Mouse (Mus musculus) heart, embryonic 11.5 days (tissue): Measurements from ENCODE around the gene Mfsd11. TPM values are rescaled to one million over a fixed set of nuclear protein-coding genes. Genes with fewer than 3 reads are reported as not detected.
A peak's percentile ranks its signal among the peaks of the same experiment; 100 is the strongest.
"Not testable (repeated sequence)": the region's sequence is repeated elsewhere in the genome, so short reads cannot be mapped to it uniquely, and the experiment has no call there.

Experiments used
- ATAC-seq: fragments of 200-750 bp; cut with Nextera tagmentation; replicated peaks from 2 replicates; pipeline ENCODE4 v1.8.0; 2017; ENCODE audit warnings: moderate library complexity; ENCODE audit not compliant: insufficient number of reproducible peaks, low FRiP score, low TSS enrichment
- H3K27ac ChIP-seq: fragments of 300-500 bp; sonication (generic); 2 replicates; pipeline ENCODE4 v1.5.1; 2014; ENCODE audit warnings: mild to moderate bottlenecking, low read depth, low read length
- H3K27me3 ChIP-seq: fragments of 300-500 bp; sonication (generic); 2 replicates; pipeline ENCODE4 v1.6.1; 2014; ENCODE audit warnings: mild to moderate bottlenecking, low read length, mixed read lengths; ENCODE audit not compliant: control insufficient read depth, insufficient read depth
- H3K36me3 ChIP-seq: fragments of 300-500 bp; sonication (generic); 2 replicates; pipeline ENCODE4 v1.6.1; 2014; ENCODE audit warnings: mild to moderate bottlenecking, low read length, moderate library complexity, mixed read lengths; ENCODE audit not compliant: control insufficient read depth, insufficient read depth
- H3K4me1 ChIP-seq: fragments of 300-500 bp; sonication (generic); 2 replicates; pipeline ENCODE4 v1.6.1; 2014; ENCODE audit warnings: low read length; ENCODE audit not compliant: control insufficient read depth, insufficient read depth
- H3K4me2 ChIP-seq: fragments of 300-500 bp; sonication (generic); 2 replicates; pipeline ENCODE4 v1.6.1; 2014; ENCODE audit warnings: mild to moderate bottlenecking, moderate library complexity
- H3K4me3 ChIP-seq: fragments of 300-500 bp; sonication (generic); 2 replicates; pipeline ENCODE4 v1.5.1; 2014; ENCODE audit warnings: low read depth, low read length
- H3K9ac ChIP-seq: fragments of 300-500 bp; sonication (generic); 2 replicates; pipeline ENCODE4 v1.6.1; 2014; ENCODE audit warnings: mild to moderate bottlenecking, low read depth, low read length, moderate library complexity
- H3K9me3 ChIP-seq: fragments of 300-500 bp; sonication (generic); replicated peaks from 2 replicates; pipeline ENCODE4 v1.6.1; 2016; ENCODE audit warnings: low read length; ENCODE audit not compliant: control insufficient read depth
- WGBS: fragments of 180-500 bp; shearing (Covaris S2); extraction: QIAGEN DNeasy Blood & Tissue Kit; methylation state at CpG from one replicate; pipeline ENCODE4 v1.1.7; 2014; ENCODE audit not compliant: insufficient replicate concordance; 5-methylcytosine and 5-hydroxymethylcytosine counted together
- polyA plus RNA-seq: library from polyadenylated mRNA; unstranded; fragments of >200 nt; fragmentation: Nextera tagmentation; extraction: Ambion mirVana; gene quantifications from 2 replicates; pipeline ENCODE4 v1.2.1, GENCODE M21; 2014

Gene Mfsd11
- polyA plus RNA-seq, 1 experiment from 2014 or later, result 29.3 TPM

- ATAC-seq, H3K9me3 ChIP-seq, H3K4me3 ChIP-seq, H3K27ac ChIP-seq, H3K9ac ChIP-seq, H3K4me2 ChIP-seq, H3K36me3 ChIP-seq, H3K4me1 ChIP-seq: not testable (repeated sequence)
- peaks cover 35% of the 10 kb centered on the region for H3K27me3 ChIP-seq
- WGBS, result 83% methylated on average over 10 of the region's 10 CpGs
These were observed 50.3 kb downstream of the Mfsd11 start for GRCm38 (mm10) chr11:116902588-116902987.

GRCm38 (mm10) chr11:116905741-116906456, 53.7 kb downstream of the Mfsd11 start:
- H3K27ac ChIP-seq, result no peak overlapping the region
- H3K36me3 ChIP-seq, result no peaks in the 10 kb centered on the region
- peak overlapping the region; percentile 21 for H3K4me3 ChIP-seq
- WGBS, result 3% methylated on average over 23 of the region's 23 CpGs
- H3K27me3 ChIP-seq, result peaks cover 32% of the 10 kb centered on the region
- H3K9me3 ChIP-seq, result no peaks in the 10 kb centered on the region
- peak overlapping the region; percentile 70 for H3K4me2 ChIP-seq
- H3K9ac ChIP-seq, result no peak overlapping the region
- ATAC-seq, result no peak
- no peaks in the 10 kb centered on the region; the same call in 1 of the 2 replicates for H3K4me1 ChIP-seq

GRCm38 (mm10) chr11:116913573-116913972, 61.3 kb downstream of the Mfsd11 start:
- Histone ChIP-seq H3K9ac (no peak overlapping the region), H3K4me1 (peaks cover 3% of the 10 kb centered on the region; the same call in 1 of the 2 replicates), H3K9me3 (no peaks in the 10 kb centered on the region), H3K4me3 (no peak overlapping the region), H3K36me3 (no peaks in the 10 kb centered on the region), H3K27me3 (peaks cover 39% of the 10 kb centered on the region), H3K27ac (no peak overlapping the region), H3K4me2 (no peak overlapping the region)
- no peak for ATAC-seq
- 74% methylated on average over 16 of the region's 16 CpGs for WGBS

- no peak overlapping the region for H3K4me2 ChIP-seq
- no peak for ATAC-seq
- WGBS, result 50% methylated on average over 5 of the region's 5 CpGs
- no peaks in the 10 kb centered on the region for H3K9me3 ChIP-seq
- no peak overlapping the region for H3K4me3 ChIP-seq
- no peaks in the 10 kb centered on the region for H3K36me3 ChIP-seq
- peaks cover 47% of the 10 kb centered on the region for H3K27me3 ChIP-seq
- H3K4me1 ChIP-seq, result peaks cover 11% of the 10 kb centered on the region; the same call in 1 of the 2 replicates
- no peak overlapping the region for H3K9ac ChIP-seq
- H3K27ac ChIP-seq, result no peak overlapping the region
These were observed 62.1 kb downstream of the Mfsd11 start for GRCm38 (mm10) chr11:116914267-116914885.

- ATAC-seq, result no peak
- H3K27ac ChIP-seq, result no peak overlapping the region
- no peak overlapping the region for H3K9ac ChIP-seq
- peaks cover 56% of the 10 kb centered on the region for H3K27me3 ChIP-seq
- H3K4me3 ChIP-seq, result no peak overlapping the region
- WGBS, result 84% methylated on average over 3 of the region's 3 CpGs
- H3K4me2 ChIP-seq, result no peak overlapping the region
- H3K4me1 ChIP-seq, result peaks cover 11% of the 10 kb centered on the region; the same call in 1 of the 2 replicates
- no peaks in the 10 kb centered on the region for H3K9me3 ChIP-seq
- no peaks in the 10 kb centered on the region for H3K36me3 ChIP-seq
These were observed 63.0 kb downstream of the Mfsd11 start for GRCm38 (mm10) chr11:116915241-116915640.

GRCm38 (mm10) chr11:116917361-116917760, 65.1 kb downstream of the Mfsd11 start:
- no peak overlapping the region for H3K4me2 ChIP-seq
- H3K9ac ChIP-seq, result no peak overlapping the region
- H3K4me3 ChIP-seq, result no peak overlapping the region
- peaks cover 71% of the 10 kb centered on the region for H3K27me3 ChIP-seq
- no peak for ATAC-seq
- H3K36me3 ChIP-seq, result no peaks in the 10 kb centered on the region
- H3K9me3 ChIP-seq, result no peaks in the 10 kb centered on the region
- H3K4me1 ChIP-seq, result peaks cover 17% of the 10 kb centered on the region
- H3K27ac ChIP-seq, result no peak overlapping the region
- 43% methylated on average over 7 of the region's 7 CpGs for WGBS

- H3K9me3 ChIP-seq, result no peaks in the 10 kb centered on the region
- H3K9ac ChIP-seq, result peak within 1 kb of the TSS; percentile 60; the same call in 1 of the 2 replicates
- WGBS, result under 1% methylated on average over 62 of the region's 90 CpGs
- peak within 1 kb of the TSS; percentile 100 for H3K4me2 ChIP-seq
- H3K27ac ChIP-seq, result no peak within 1 kb of the TSS
- peaks cover 73% of the 10 kb centered on the region for H3K27me3 ChIP-seq
- H3K36me3 ChIP-seq, result no peaks in the 10 kb centered on the region
- H3K4me1 ChIP-seq, result peaks cover 19% of the 10 kb centered on the region
- ATAC-seq, result peak; percentile 58
- H3K4me3 ChIP-seq, result peak within 1 kb of the TSS; percentile 59
These were observed 66.3 kb downstream of the Mfsd11 start, which contains the start of gene Mgat5b for GRCm38 (mm10) chr11:116918323-116919185. TSS of gene Mgat5b (plus strand) at chr11:116918863.
